Mouse (Mus musculus): ENCODE results near the gene Dnah3.

The Dnah3 gene

DNA sequence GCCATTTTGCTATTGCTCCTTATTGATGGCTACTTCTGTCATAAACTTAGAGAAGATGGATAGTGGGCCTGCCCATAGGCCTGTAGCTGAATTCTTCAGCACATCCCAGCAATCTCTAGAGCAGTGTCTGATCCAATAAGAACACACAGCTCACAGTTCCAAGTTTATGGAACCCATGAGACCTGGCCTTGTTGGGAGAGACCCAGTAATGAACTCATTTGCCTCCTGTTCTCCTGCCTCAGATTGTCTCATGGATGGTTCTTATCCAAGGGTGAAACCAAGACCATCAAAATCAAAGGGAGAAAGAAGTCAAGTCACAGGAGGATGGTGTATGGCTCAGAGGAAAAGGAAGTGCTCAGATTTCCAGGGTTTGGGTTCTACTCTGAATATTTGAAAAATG is 44.6 kb downstream of the Dnah3 start:
- no peak for DNase-seq (ENCODE audit: low spot score)

DNA sequence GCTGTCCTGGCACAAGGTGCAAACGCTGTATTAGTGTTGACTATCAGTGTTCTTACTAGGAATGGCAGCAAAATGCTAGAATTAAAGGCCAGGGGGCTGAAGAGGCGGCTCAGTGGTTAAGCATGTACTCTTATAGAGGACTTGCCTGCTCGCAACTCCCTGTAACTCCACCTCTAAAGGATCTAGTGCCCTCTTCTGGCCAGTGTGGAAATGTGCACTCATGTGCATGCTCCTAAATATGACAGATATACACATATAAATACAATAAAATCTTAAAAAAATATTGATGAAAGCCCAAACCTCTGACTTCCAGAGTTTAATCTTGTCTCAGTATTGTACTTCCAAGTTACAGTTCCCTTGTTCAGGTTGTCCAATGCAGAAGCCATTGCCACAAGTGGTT is 51.1 kb downstream of the Dnah3 start:
- no peak for DNase-seq (ENCODE audit: low spot score)

DNA sequence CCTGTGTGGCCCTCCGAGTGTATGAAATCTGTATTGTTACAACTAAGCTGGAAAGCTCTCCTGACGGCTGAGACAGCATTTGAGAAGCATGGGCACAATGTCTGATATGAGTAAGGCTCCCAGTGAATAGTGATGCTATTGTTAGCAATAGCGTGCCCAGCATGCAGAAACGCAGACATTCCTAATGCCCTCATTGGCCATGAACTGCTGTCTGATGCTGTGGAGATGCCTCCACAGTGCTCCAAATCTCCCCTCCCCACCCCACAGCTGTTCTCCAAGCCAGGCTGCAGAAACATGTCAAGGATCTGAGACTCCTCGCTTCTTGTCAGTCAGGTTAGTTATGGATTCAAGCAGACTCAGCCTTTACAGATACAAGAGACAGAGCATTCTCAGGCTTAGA is 58.7 kb downstream of the Dnah3 start:
- no peak for DNase-seq (ENCODE audit: low spot score)

DNA sequence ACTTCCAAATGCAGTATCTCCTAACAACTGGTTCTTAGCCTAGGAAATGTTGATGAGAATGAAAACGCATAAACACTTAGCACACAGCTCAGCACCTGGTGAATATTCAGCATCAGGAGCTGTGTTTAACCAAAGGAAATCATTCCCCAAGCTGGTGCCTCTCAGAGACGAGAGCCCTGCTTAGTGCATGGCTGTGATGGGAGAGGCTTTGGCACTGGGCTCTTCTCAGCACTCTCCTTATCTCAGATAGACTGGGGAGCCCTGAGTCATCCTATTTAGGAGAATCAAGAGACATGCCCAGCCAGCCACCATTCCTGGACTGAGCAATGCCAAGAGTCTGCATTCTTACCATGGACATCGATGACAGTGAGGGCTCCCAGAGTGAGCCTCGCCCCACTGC is 60.1 kb downstream of the Dnah3 start:
- DNase-seq (ENCODE audit: low spot score) = no peak

DNA sequence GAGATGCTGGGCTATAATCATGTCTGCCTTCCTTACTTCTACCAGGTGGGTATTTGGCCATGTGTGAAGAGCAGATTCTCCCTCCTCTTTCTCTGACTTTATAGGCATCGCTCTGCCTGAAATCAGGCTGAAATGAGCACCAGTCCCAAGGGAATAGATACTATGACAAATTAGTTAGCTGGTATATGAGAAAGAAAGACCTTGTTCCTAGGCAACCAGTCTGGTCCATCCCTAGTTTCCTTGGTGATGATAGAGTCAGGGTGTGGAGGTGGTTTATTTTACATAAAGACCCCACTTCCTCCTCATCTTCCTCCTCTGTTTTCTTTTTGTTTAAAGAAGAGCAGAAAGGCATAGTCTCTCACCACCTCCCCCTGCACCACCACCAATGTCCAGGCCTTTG is 60.5 kb downstream of the Dnah3 start:
- no peak for DNase-seq (ENCODE audit: low spot score)

DNA sequence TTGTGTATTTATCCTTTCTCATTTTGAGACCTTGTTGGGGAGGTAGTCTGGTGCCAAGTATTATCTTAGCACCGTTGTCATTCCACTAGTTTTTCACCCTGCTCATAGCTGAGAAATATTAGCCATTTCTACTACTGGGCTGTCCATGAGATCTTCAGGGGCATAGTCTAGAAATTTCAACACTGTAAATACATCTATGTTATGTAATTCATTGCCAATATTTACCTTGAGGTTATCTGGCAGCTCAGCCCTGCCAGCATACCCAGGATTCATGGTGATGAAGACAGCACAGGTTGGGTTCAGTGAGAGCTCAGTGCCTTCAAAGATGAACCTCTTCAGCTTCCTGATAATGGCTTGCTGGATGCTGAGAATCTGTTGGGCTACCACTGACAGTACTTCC is 66.4 kb downstream of the Dnah3 start:
- DNase-seq (ENCODE audit: low spot score) = no peak

DNA sequence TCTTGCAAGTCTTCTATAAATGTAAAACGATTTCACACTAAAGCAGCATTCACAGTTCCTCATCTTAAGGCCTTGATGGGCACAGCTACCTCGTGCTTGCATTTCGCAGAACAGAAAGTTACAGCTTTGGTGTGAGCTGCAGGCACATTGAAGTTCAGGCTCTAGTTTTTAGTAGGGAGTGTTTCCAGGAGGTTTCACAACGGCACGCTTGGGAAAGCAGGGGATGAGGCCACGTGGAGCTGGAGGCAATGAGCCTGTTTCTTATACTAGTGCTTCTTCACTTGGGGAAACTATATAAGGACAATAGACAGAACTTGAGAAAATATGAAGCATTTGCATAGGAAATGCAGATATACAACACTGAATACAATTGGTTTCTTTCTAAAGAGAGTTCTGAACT is 98.0 kb downstream of the Dnah3 start:
- DNase-seq (ENCODE audit: low spot score) = no peak

DNA sequence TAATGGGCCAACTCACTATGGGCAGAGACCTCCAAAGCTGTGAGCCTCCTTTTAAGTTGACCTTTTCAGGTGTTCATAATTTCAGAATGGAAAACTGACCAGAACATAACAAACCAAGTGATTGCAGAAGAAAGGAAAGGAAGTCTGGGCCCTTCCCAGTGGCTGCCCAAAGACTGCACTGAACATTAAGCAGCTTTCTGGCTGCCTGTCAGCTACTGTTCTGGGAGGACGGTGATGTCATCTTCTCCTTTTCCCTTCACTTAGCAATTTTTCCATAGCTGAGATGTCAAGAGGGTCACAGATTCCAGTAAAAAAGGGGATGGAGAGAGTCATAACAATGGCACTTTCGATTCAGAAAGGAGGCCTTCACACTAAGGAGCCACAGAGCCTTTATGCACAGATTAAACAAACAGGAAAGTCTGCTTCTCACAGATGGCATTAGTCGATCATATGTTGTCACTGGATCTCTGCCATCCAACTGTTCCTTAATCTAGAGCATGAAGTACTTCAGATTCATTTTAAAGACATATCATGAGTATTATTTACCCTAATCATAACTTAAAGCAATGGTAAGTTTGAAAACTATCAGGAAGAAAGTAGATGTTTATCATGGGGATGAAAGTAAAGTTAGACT is 109.7 kb downstream of the Dnah3 start:
- no peak for DNase-seq (ENCODE audit: low spot score)

DNA sequence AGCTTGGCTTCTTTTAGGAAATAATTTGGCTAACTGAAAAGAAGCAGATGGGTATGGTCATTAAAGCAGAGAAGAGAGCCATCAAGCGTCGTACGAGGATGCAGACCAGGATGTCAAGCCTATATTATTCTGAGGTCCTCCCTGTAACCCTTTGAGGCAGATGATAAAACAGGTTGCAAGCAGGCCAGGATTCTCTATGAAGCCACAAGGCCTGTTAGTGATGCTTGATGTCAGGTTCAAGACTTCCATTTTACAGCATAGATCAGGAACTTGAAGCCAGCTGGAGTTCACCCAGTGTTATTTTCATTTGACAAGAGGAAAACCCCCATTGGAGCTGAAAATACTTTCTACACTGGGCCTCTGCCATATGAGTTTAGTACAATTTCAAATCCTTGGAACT is 114.9 kb downstream of the Dnah3 start:
- DNase-seq (ENCODE audit: low spot score) = no peak

DNA sequence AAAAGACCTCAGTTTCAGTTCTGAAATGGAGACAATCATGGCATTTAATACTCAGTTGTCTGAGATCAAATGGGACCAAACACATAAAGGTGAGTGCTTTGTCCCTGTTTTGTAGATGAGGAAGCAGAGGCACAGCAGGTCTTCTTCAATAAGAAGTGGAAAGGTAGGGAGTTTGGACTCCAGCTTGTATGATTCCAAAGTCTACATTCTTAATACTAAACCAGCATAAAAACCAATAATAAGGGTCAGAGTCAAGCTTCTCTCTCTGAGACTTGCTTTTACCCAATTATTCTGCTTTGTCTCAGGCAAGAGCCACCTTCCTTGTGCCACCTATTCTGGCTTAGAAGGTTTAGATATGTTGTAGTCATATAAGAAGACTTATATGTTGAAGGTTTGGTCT is 116.5 kb downstream of the Dnah3 start:
- no peak for DNase-seq (ENCODE audit: low spot score)

DNA sequence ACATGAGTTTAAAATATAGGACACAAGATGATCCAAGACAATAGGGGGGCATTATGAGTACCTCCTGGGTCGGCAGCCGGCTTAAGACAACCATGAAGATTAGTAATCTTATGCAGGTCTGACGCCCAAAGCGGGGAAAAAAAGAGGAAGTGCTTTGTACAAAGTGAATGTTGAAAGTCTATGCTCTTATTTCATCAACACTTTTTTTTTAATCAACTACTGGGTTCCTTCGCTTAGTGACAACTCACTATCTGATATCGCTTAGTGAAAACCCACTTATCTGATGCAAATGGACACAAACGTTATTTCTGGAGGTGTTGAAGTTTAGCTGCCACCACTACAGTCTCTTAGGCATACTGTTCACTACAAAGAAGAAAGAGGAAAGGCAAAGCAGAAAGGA is 117.5 kb downstream of the Dnah3 start:
- DNase-seq (ENCODE audit: low spot score) = no peak

DNA sequence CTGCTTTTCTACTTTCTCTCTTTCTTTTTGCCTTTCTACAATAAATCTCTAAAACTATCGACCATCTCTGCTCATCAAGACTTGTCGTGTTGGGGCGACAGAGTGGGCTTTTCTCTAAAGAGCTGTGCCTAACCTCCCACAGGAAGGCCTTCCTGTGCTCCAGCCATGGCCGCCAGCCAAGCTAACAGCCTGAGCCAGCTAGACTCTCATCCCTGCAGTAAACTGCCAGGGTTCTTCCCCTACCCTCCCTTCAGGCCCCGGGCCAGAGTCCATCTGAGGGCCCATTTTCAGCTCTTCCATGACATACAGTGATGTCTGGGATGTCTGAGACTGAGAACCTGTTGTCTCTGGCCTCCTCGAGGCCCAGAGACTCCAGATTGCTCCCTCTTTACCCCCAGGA is 118.8 kb downstream of the Dnah3 start:
- DNase-seq (ENCODE audit: low spot score) = no peak

DNA sequence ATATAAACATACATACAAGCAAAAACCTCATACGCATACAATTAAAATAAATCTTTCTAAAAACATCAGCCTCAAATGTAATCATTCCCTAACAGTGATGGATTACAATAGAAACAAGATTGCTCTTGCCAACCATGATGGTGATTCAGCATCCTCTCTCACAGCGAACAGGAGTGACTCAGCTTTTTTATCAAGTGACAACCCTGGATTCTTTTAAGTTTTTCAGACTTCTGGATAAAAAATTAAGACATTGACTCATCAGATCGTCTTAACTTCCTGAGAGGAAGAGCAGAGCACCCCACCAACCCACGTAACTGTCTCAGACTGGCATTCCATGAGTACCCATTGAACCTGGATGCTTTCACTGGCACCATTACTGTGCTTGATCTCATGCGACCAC is 120.9 kb downstream of the Dnah3 start:
- DNase-seq (ENCODE audit: low spot score) = no peak

DNA sequence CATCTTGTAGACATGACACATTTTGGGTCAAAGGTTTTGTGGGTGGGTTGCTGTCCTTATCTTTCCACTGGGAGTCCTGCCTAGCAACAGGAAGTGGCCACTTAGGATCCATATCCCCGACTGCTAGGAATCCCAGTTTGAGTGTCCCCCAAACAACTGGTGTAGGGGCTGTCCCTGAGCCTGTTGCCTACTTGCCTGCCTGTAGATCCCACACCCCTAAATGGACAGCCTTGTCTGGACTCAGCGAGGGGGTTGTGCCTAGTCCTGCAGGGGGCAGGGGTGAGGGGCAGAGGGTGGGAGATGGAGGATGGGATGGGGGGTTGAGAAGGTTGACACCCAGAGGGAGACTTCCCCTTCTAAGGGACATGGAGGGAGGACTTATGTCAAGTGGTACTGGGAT is 125.8 kb downstream of the Dnah3 start:
- DNase-seq (ENCODE audit: low spot score) = no peak

DNA sequence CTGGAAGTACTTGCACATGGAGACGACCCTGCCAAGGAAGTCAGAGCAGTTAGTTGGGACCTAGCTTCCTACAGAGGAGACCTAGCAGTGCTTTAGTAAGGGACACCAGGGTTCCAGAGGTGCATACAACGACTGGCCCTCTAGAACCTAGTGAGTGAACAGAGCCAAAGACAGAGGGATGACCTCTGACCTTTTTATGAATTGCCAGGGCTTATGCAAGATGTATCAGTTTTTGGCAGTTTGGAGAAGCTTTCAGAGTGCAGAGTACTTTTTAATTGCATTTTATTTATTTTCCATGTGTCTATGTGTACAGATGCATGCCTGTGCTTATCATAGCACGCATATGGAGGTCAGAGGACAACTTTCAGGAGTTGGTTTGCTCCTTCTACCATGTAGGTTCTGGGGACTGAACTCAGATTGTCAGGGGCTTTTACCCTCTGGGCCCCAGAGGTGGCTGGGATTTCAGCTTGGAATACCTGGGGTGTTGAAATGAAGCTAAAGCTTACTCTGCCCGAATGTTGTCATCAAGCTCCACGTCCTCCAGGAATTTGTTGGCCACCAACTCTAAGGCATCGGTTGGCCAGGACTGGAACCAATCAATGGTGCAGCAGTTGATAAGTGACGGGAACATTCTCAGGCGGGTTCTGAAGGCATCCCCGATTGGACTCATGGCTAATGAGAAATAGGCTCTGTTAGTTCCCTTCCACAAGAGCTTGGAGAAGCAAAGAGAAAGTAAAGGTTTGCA is 129.3 kb downstream of the Dnah3 start:
- no peak for DNase-seq (ENCODE audit: low spot score)

DNA sequence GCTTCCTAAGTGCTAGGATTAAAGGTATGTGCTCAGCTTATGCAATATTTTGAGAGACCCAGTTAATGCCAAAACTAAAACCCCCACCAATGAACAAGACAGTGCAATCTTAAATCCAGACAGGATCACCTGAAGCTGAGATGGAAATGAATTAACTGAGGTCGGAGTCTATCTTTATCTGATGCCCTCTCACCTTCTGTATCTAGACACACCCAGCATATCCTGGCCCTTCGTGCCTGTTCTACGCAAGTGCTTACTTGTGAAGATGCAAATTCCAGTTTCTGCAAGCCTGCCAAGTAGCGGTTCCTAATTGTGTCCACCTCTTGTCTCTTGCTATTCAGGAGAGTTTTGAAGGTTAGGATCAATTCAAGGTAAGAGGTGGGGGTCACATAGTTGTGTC is 129.9 kb downstream of the Dnah3 start:
- no peak for DNase-seq (ENCODE audit: low spot score)

DNA sequence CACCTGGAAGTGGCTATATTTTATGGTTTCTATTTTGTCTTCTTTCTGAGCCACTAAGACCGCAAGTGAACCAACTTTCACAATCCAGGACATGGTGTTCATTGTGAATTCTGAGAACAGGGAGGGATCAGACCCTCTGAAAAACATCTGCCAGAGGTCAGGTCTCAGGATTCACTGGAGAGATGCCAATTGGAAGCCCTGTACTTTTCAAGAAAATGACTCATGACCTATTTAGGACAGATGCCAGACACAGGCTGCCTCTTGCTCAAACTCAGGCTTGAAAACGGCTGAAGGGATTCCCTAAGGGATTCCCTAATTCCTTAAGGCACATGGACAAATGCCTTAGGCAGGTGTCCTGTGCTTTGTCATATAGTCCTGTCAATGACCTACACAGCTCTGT is 134.0 kb downstream of the Dnah3 start:
- peak; percentile 34 for DNase-seq (ENCODE audit: low spot score)

DNA sequence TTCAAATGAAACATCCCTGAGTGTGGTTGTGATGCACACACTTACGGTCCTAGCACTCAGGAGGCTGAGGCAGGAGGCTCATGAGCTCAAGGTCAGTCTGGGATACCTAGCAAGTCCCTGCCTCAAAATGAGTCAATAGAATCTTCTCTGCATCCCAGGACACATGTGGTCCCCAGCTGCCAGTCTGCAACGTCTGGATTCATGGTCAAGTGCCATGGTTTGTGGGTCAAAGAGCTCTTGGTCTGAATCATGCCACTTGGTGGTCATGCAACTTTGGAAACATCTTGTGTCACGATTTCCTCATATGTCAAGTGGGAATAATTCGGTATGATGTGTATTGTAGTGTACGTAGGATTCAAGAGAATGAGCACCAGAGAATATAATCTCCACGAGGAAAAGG is 134.5 kb downstream of the Dnah3 start:
- DNase-seq (ENCODE audit: low spot score) = no peak

DNA sequence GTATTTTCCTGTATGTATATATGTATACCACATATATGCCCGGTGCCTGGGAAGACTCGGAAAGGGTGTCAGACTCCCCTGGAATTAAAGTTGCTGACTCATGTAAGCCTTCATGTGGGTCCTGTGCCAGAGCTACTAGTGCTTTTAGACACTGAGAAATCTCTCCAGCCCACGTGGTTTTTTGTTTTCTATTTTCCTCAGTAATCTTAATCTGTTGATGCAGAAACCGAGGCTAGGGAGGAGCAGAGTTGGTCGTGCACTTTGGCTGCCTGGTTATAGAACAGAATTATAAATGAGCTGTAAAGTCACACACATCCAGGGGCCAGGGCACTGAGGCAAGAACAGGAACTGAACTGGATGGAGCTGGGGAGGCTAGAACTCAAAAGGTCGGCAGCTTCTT is 135.1 kb downstream of the Dnah3 start:
- DNase-seq (ENCODE audit: low spot score) = no peak

DNA sequence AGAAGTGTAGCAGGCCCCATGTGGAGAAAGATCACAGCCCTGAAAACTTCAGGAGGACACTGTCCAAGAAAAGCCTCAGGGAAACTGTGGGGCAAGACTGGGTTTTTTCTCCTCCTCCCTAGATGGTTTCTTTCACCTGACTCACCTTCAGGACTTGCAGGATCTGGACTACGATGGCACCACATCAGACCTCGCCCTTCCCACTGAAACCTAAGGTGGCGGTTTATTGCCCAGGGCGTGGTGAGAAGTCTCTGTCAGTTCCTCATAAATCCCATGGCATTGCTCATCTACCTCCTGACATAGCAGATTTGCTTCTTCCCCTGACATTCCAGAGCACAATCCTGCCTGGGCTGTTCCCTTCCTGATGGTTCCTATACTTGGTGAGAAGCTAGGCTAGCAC is 135.6 kb downstream of the Dnah3 start:
- no peak for DNase-seq (ENCODE audit: low spot score)

DNA sequence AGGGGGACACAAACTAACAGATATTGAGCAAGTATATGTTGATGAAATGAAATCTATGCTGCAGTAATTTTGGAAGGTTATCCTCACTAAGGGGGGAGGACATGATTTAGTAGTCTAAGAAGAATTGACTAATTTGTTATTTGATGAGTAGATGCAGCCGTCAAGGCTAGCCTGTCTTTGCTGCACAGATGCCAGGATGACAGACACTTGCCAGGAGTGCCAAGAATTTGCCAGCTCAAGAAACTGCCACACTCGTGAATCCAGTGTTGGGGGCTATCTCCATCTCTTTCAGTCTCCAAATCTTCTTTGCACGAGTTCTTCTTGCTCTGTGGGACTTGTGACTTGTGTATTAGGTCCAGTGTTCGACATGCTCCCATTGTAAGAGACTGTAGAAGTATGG is 136.0 kb downstream of the Dnah3 start:
- DNase-seq (ENCODE audit: low spot score) = no peak

DNA sequence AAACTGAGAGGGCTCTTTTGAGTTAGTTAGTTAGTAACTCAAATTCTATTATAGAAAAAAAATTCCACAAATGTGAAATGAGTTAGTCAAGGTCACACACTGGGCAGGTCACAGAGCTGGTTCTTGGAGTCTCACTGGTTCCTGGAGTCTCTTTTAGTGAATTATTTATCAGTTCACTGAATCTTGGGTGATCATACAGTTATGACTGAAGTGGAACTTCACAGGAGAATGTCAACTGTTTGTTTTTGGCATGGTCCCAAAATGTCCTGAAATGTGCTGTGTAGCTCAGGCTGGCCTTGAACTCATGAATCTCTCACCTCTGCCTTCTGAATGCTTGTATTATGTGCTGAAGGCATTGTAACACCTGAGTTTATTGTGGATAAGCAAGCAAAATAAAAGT is 137.7 kb downstream of the Dnah3 start:
- DNase-seq (ENCODE audit: low spot score) = no peak

DNA sequence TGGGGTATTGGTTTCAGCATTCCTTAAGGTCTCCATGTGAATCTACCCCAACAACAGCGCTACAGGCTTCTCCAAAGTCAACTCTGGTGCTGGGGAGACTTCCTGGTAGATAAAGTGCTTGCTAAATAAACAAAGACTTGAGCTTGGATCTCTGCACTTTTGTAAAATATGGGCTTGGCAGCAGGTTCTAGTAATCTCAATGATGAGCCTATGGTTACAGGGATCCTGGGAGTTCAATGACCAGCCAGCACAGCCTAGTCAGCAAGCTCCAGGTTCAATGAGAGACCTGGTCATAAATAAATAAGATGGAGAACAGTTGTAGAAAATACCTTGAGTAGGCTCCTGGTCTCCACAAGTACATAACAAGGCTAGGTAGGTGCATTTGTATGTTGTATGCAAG is 141.0 kb downstream of the Dnah3 start:
- DNase-seq (ENCODE audit: low spot score) = no peak

DNA sequence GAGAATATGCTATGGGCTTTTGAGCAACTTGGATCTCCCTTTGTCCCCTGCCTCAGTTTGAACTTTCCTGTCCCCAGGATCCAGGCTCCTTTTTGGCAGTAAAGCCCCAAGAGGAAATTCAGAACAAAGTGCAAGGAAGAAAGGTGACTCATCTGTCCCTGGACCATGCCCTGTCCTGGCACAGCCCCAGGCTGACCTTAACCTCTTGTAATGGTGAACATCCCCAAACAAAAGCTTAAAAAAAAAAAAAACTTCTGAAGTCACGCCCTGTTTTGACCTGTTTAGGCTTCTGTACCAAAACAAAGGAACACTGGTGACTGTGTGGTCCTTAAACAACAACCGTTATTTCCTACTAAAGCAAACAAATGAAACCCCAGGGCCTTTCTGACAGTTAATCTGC is 153.5 kb downstream of the Dnah3 start:
- DNase-seq (ENCODE audit: low spot score) = no peak
